ENCODE assay signal across 23 mouse cellular contexts in genomic region chr5:103776842-103777241, GRCm38 (mm10).
DNase-seq lines count a peak whose midpoint lies in the region; ATAC-seq and TF ChIP-seq lines count a peak whose summit lies in the region.
"Had no signal": no experiment of that assay in that cellular context is flagged by ENCODE, and none has a peak within 500 bp of the region (broad histone marks: within the 10 kb centered on the region; RNA-seq: fewer than 3 reads in every experiment).

No protein-coding gene starts in this region.

- no peak for ATAC-seq in forebrain, embryonic 11.5 days (replicated peaks; ENCODE audit: low FRiP score)
- no peak for ATAC-seq in kidney, embryonic 14.5 days (ENCODE audit: low FRiP score, low TSS enrichment)
- ATAC-seq in liver, postnatal 0 days: no peak
- no peak for ATAC-seq in liver, embryonic 11.5 days (replicated peaks; ENCODE audit: low FRiP score)
- ATAC-seq: forebrain, embryonic 15.5 days; hindbrain, postnatal 0 days; midbrain, embryonic 16.5 days had no signal

- H3K4me2 ChIP-seq in forebrain, embryonic 11.5 days (ENCODE audit: low read depth, low read length, severe bottlenecking): no peak overlapping the region
- no peak overlapping the region for H3K4me2 ChIP-seq in kidney, embryonic 14.5 days (replicated peaks; ENCODE audit: low read depth, low read length)
- H3K4me2 ChIP-seq in liver, postnatal 0 days (ENCODE audit: low read depth, low read length): peak overlapping the region; percentile 33; the same call in 1 of the 2 replicates
- no peak overlapping the region for H3K4me2 ChIP-seq in liver, embryonic 11.5 days

- no peaks in the 10 kb centered on the region for H3K36me3 ChIP-seq in forebrain, embryonic 10.5 days (replicated peaks)
- no peaks in the 10 kb centered on the region for H3K36me3 ChIP-seq in forebrain, embryonic 11.5 days (ENCODE audit: control insufficient read depth, insufficient read depth, low read length)
- H3K36me3 ChIP-seq in kidney, embryonic 14.5 days (ENCODE audit: control insufficient read depth, insufficient read depth, low read length): no peaks in the 10 kb centered on the region
- H3K36me3 ChIP-seq in liver, postnatal 0 days (replicated peaks; ENCODE audit: insufficient read depth, low read length): peaks cover 7% of the 10 kb centered on the region; the same call in 1 of the 2 replicates
- H3K36me3 ChIP-seq in liver, embryonic 11.5 days (ENCODE audit: control insufficient read depth, insufficient read depth, low read length): no peaks in the 10 kb centered on the region
- H3K36me3 ChIP-seq: embryonic facial prominence, embryonic 13.5 days; forebrain, embryonic 15.5 days; limb, embryonic 15.5 days; stomach, embryonic 15.5 days had no signal

- no peak for DNase-seq in forebrain, embryonic 10.5 days (ENCODE audit: extremely low spot score, low spot score)
- no peak for DNase-seq in forebrain, embryonic 11.5 days (ENCODE audit: low spot score)
- no peak for DNase-seq in kidney, postnatal 36 days
- DNase-seq in liver, postnatal 0 days: no peak
- no peak for DNase-seq in liver, embryonic 11.5 days (ENCODE audit: low spot score)
- DNase-seq in embryo, embryonic 10 days (ENCODE audit: low spot score): no peak
- DNase-seq: adrenal gland, postnatal 10 days; cerebellum, adult 18-20 months; cerebellum, postnatal 14 days; embryo, embryonic 11 days; gastrocnemius, postnatal 14 days; heart, adult 11 months; left cerebral cortex, postnatal 4 days; lung, embryonic 14.5 days; lung, postnatal 4 days; thymus, postnatal 36 days had no signal

- H3K4me3 ChIP-seq in forebrain, embryonic 10.5 days: no peak overlapping the region
- no peak overlapping the region for H3K4me3 ChIP-seq in forebrain, embryonic 11.5 days (ENCODE audit: low read depth, low read length)
- no peak overlapping the region for H3K4me3 ChIP-seq in kidney, embryonic 14.5 days (ENCODE audit: low read length)
- H3K4me3 ChIP-seq in liver, postnatal 0 days (ENCODE audit: low read depth, low read length): no peak overlapping the region
- H3K4me3 ChIP-seq in liver, embryonic 11.5 days (ENCODE audit: low read depth, low read length): no peak overlapping the region
- H3K4me3 ChIP-seq: embryonic facial prominence, embryonic 13.5 days; forebrain, embryonic 15.5 days; limb, embryonic 15.5 days; stomach, embryonic 15.5 days had no signal

- no peaks in the 10 kb centered on the region for H3K27me3 ChIP-seq in forebrain, embryonic 10.5 days (ENCODE audit: poor library complexity, severe bottlenecking)
- H3K27me3 ChIP-seq in forebrain, embryonic 11.5 days (ENCODE audit: control insufficient read depth, insufficient read depth, low read length): no peaks in the 10 kb centered on the region
- H3K27me3 ChIP-seq in kidney, embryonic 14.5 days (ENCODE audit: control insufficient read depth, insufficient read depth, low read length): no peaks in the 10 kb centered on the region
- no peaks in the 10 kb centered on the region for H3K27me3 ChIP-seq in liver, postnatal 0 days (ENCODE audit: insufficient read depth, low read length)
- no peaks in the 10 kb centered on the region for H3K27me3 ChIP-seq in liver, embryonic 11.5 days (replicated peaks; ENCODE audit: control insufficient read depth, insufficient read depth, low read length)
- H3K27me3 ChIP-seq: embryonic facial prominence, embryonic 13.5 days; forebrain, embryonic 15.5 days; limb, embryonic 15.5 days; stomach, embryonic 15.5 days had no signal

- H3K9ac ChIP-seq in forebrain, embryonic 11.5 days (ENCODE audit: low read length): no peak overlapping the region
- H3K9ac ChIP-seq in kidney, embryonic 14.5 days (ENCODE audit: low read depth, low read length): no peak overlapping the region
- no peak overlapping the region for H3K9ac ChIP-seq in liver, postnatal 0 days (replicated peaks)
- H3K9ac ChIP-seq in liver, embryonic 11.5 days (ENCODE audit: low read depth, low read length): no peak overlapping the region
- H3K9ac ChIP-seq: embryonic facial prominence, embryonic 13.5 days; forebrain, embryonic 15.5 days; limb, embryonic 15.5 days; lung, embryonic 14.5 days; stomach, embryonic 15.5 days had no signal

- TF ChIP-seq CTCF in liver, postnatal 0 days (IDR thresholded peaks at IDR 0.05; ENCODE audit: low read depth): no peak

- no peak for TF ChIP-seq EP300 in liver, postnatal 0 days (IDR thresholded peaks at IDR 0.05; ENCODE audit: low read depth)

- H3K27ac ChIP-seq in forebrain, embryonic 10.5 days: peak overlapping the region; percentile 86
- no peak overlapping the region for H3K27ac ChIP-seq in forebrain, embryonic 11.5 days (ENCODE audit: low read depth, low read length)
- H3K27ac ChIP-seq in kidney, embryonic 14.5 days (ENCODE audit: low read depth, low read length): peak overlapping the region; percentile 88; the same call in 1 of the 2 replicates
- H3K27ac ChIP-seq in liver, postnatal 0 days (ENCODE audit: low read depth): peak overlapping the region; percentile 35; the same call in 1 of the 2 replicates
- no peak overlapping the region for H3K27ac ChIP-seq in liver, embryonic 11.5 days (ENCODE audit: low read depth, low read length)
- H3K27ac ChIP-seq: embryonic facial prominence, embryonic 13.5 days; forebrain, embryonic 15.5 days; hindbrain, postnatal 0 days; limb, embryonic 15.5 days; stomach, embryonic 15.5 days had no signal

- 74% methylated on average over 4 of the region's 4 CpGs for WGBS in forebrain, embryonic 10.5 days
- WGBS in forebrain, embryonic 11.5 days: 65% methylated on average over 4 of the region's 4 CpGs
- WGBS in kidney, embryonic 14.5 days: 49% methylated on average over 4 of the region's 4 CpGs
- WGBS in liver, postnatal 0 days (ENCODE audit: insufficient replicate concordance): 71% methylated on average over 4 of the region's 4 CpGs
- WGBS in liver, embryonic 11.5 days: 81% methylated on average over 4 of the region's 4 CpGs

- H3K4me1 ChIP-seq in forebrain, embryonic 10.5 days: peaks cover 98% of the 10 kb centered on the region
- peaks cover 44% of the 10 kb centered on the region for H3K4me1 ChIP-seq in forebrain, embryonic 11.5 days (replicated peaks; ENCODE audit: control insufficient read depth, insufficient read depth, low read length)
- H3K4me1 ChIP-seq in kidney, embryonic 14.5 days (ENCODE audit: control insufficient read depth, insufficient read depth, low read length): peaks cover 86% of the 10 kb centered on the region
- H3K4me1 ChIP-seq in liver, postnatal 0 days (ENCODE audit: insufficient read depth): peaks cover 86% of the 10 kb centered on the region
- peaks cover 84% of the 10 kb centered on the region for H3K4me1 ChIP-seq in liver, embryonic 11.5 days (replicated peaks; ENCODE audit: control insufficient read depth, insufficient read depth, low read length)

- H3K9me3 ChIP-seq in forebrain, embryonic 10.5 days: no peaks in the 10 kb centered on the region
- H3K9me3 ChIP-seq in forebrain, embryonic 11.5 days (ENCODE audit: control insufficient read depth, low read length): no peaks in the 10 kb centered on the region
- H3K9me3 ChIP-seq in kidney, embryonic 14.5 days (ENCODE audit: control insufficient read depth, low read length): no peaks in the 10 kb centered on the region
- no peaks in the 10 kb centered on the region for H3K9me3 ChIP-seq in liver, postnatal 0 days (ENCODE audit: low read length)
- no peaks in the 10 kb centered on the region for H3K9me3 ChIP-seq in liver, embryonic 11.5 days (ENCODE audit: control insufficient read depth, low read length)
- H3K9me3 ChIP-seq: embryonic facial prominence, embryonic 13.5 days; forebrain, embryonic 15.5 days; limb, embryonic 15.5 days; stomach, embryonic 15.5 days had no signal

Comparison
In these comparisons a context has a peak if more than half of its experiments do, and no peak if none do; other contexts are left out.
1. H3K27ac ChIP-seq: peak in forebrain, embryonic 10.5 days (single experiment), kidney, embryonic 14.5 days (single experiment) and liver, postnatal 0 days (single experiment); none in forebrain, embryonic 11.5 days (single experiment) and liver, embryonic 11.5 days (single experiment).